Mouse (Mus musculus) retina, postnatal 7 days (tissue): ENCODE results near the gene Rac2.

Source experiments
- DNase-seq: peaks from one replicate; pipeline ENCODE4 v3.0.0-alpha.2; 2012; ENCODE audit warnings: low read depth, low spot score

Gene Rac2

DNA sequence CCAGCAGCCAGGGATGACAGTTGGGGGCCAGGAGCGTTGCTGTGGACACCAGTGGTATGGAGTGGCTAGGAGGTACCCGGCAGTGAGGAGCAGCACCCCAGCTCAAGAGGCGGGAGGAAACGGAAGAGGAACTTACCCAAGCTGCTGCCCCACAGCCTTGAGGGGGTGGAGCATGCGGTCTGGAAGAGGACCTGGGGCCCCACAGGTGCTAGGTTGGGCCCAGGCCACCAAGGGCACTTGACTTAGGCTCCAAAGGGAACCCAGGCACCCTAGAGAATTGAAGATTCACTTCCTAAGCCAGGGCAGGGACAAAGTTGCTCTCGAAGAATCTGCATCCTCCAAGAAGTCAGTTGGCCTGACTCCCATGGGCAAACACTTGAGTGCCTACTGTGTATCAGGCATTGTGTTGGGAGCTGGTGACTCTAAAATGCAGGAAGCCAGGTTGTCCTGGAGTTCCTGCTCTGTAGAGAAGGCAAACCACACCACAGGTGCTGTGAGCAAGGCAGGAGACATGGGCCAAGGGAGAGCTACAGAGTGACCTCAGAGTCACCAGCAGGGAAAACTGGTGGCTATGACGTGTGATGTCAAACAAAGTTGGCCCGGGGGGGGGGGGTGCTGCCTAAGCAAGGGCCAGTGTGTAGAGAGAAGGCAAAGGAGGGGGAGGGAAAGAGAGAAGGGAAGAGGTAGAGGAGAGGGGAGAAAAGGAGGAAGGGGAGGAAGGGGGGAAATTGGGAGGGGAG lies at the start of gene Rac2:
Rac2 (minus strand) TSS at position 126 of the 740 bp plus-strand sequence.
- DNase-seq: no peak

DNA sequence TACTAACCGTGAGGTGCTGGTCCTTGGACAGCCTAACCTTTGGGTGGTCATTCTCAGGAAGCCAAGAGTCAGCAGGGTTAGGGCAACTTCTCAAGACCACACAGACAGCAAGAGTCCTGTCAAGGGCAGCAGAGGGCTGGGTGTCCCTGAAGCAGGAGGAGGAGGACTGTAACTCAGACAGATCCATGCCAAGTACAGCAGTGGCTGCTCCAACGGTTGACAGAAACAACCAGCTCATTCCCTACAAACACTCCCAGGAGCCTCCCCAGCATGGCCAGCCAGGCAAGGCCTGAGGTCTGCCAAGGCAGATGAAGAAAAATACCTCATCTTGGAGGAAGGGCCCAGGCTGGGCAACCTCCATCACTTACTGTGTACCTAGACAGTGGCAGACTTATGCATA lies 44.4 kb upstream of the Rac2 start:
- no peak for DNase-seq

DNA sequence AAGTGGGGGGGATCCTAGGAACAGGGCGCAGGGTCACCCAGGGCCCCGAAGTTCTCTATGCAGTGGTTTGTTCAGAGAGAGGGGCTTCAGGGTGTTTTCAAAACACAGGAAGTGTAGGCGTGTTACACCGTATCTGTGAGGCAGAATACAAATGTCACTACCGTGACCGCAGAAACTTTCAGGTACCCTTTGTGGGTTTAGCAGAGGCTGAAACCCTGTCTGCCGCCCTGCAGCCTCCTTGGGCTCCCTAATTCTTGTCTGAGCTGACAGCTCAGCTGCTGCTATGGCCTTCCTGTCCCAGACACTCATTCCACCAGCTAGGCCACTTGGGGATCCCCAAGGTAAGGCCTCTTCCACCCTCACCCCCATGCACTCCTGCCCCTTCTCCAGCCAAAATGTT lies 42.0 kb upstream of the Rac2 start:
- no peak for DNase-seq

DNA sequence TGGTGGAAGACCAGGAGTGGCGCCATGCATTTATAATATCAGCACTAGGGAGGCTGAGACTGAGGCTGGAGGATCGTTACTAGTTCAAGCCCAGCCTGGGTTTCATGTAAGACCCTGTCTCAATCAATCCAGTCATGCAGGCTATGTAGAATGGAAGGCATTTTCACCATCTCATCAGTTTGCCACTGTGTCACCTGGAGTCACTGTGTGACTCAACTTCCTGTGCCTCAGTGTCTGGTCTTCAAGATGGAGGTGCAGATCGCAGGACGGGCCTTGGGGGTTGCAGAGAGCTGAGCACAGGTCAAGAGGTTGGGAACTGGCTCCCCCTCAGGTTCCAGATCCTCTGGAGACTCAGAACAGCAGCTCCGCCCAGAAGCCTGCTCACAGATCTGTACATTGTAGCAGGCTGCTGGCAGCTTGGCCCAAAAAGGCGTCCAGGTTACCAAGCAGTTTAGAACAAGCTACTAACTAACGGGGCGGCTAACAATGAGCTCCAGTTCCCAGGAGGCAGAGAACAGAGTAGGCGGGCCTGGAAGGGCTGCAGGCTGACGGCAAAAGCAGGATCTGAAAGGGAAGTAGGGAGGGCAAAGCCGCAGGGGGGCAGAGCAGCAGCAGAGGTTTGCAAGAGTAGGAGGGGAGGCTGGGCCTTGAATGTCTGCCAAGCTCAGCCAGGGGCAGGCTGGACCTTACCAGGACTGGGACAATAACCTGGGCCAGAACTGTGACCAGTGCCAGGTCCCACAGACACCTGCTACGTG lies 38.3 kb upstream of the Rac2 start:
- no peak for DNase-seq

DNA sequence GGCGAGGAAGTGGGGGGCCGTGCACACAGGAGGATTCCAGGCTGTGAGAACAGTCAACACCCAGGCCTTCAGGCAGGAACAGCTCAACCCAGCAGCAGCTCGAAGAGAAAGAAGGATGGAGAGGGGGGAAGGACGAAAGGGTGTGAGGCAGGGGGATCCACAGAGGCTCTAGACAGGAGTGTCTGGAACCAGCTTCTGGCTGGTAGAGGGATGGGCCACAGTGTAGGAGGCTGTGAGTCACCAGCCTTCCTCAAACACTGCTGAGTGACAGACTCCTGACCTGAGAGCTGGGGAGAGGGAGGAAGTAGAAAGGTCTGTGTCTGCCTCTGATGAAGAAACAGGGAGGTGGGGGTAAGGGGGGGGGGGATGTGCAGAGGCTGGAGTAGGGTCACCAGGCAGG lies 34.9 kb upstream of the Rac2 start:
- DNase-seq: no peak

DNA sequence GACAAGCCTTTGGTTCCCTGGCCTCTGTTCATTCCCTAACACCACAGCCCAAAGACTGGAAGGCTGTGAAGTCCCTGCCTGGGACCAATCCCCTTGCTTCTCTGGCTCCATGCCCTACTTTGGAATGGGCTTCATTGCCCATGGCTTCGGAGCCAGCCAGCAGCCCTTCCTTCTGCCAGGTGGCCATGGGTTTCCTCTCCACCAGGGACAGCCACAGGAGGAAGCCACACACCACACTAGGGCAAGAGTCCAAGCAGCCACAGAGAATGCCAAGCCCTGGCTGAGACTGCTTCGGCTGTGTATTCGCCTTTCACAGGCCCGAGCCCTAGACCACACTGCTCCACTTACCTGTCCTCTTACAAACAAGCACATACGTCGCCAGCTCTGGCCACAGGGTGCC lies 33.5 kb upstream of the Rac2 start:
- no peak for DNase-seq

DNA sequence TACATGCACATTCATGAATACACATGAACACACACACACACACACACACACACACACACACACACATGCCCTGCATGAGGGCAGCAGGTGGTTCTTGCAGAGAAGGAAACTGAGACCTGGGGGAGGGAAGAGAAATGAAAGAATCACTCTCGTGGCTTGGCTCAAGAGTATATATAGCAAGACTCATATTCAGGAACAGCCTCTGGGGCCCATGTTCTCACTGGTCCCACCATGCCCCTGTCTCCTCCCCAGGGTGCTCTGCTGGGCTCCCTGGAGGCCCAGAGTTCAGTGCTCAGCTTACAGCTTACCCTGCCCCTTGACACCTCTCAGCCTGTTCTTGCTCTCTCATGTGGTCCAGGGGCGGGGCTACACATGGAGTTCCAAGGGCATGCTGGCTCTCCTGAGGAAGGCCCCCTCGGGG lies 32.8 kb upstream of the Rac2 start:
- no peak for DNase-seq

DNA sequence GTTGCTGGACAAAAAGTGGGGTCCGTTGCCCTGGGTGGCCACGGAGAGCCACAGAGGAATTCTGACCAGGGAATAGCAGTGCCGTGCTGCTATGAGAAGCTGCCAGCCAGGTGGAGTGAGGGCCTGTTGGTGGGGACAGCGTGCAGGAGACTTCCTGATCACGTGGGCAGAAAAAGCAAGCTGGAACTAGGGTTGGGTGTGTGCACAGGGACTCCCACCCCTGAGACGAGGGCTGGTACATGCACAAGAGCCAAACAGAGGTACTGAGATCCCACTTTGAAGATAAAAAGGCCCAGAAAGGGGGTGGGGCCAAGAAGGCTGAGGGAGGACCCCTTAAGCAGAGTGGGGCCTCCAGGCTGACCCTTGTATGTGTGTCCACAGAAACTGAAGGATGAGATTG lies 31.7 kb upstream of the Rac2 start:
- no peak for DNase-seq

DNA sequence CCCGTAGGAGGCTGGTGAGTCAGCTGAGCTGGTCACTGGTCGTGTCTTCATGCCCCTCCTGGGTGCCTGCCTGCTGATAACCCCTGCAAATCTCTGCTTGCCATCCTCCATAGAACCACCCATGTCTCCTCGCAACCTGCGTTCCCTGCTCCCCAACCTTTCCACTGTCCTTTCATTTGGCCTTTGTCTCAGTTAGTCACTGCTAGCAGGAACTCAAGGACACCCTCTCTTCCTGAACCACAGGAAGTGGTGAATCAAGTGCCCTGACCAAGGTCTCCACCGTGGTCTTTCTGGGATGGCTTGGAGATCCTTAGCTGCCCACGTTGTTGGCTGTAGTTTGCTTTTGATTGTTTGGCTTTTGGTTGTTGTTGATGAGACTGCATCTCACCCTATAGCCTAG lies 28.6 kb upstream of the Rac2 start:
- no peak for DNase-seq

DNA sequence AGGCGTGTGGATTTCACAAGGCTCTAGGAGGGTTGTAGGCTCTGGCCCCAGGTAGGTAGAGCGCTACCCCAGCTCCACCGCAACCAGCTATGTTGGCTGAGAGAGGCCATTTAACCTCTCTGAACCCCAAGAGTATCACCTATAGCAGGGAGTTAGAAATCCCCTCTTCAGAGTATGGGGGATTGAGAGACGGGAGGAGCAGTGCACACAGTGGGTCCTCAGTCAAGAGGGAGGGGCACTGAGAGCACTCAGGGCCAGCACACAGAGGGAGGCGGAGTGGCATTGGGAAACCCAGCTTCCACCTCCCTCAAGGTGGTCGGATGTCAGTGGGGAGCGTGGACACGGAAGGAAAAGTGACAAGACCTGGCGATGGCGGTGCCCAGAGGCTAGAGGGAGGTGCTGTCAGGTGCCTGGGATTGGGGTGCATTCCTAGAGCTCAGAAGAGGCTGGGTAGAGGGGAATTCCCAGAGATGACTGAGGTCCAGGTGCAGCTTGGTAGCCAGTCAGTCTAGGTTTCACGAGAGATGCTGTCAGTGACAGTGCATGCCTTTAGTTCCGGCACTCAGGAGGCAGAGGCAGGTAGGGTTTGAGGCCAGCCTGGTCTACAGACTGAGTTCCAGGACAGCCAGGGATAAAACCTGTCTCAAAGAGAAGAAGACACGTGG lies 27.1 kb upstream of the Rac2 start:
- DNase-seq: no peak

DNA sequence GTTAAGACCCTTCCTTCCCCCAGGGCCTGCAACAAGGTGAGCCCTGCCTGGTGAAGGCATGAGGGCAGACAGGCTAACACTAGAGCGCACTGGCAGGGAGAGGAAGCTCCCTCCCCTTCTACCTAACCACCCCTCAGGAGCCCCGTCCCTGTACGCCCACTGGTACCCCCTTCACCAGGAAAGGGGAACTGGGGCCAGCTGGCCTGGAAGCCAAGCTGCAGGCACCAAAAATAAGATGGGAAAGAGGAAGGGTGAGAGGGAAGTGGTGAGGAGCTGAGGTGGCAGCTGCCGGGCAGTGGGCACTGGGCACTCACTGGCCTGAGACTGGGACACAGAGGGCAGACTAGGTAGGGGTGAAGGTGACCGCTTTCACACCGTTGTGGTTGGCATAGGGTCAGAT lies 26.5 kb upstream of the Rac2 start:
- DNase-seq: no peak

DNA sequence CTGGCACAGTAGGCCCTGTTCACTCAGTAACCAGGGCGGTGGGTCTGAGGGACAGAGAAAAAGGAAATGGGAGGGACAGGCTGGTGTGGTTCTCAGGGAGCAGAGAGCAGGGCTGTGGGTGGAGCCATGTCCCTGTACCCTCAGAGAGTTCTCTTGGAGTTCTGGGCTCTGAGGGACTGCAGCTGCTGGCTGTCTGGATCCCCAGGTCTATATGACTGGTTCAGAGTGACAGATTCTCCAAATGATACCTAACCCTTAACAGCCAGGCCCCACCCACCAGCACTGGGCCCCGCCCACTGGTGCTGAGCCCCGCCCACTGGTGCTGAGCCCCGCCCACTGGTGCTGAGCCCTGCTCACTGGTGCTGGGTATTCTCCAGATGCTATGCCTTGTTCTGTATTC lies 25.1 kb upstream of the Rac2 start:
- DNase-seq: no peak

DNA sequence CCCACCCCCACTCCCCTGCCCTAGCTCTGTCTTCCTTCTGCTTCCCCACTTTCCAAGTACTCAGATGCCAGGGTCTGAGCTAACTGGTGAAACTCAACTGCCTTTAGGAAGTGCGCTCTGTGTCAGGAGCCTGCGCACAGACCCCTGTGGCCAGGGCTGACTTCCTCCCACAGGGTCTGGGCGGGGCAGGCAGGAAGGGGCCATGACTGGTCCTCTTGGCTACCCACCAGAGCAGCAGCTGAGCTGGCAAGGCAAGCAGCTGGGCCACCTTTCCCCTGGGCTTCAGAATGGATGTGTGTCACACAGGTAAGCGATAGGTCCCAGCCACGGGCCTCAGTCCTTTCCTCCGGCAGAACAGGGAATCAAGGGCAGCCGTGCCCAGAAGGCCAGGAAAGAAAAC lies 24.3 kb upstream of the Rac2 start, which contains the start of gene Cyth4:
Cyth4 (plus strand) TSS at position 134 of the 400 bp plus-strand sequence.
- no peak for DNase-seq

DNA sequence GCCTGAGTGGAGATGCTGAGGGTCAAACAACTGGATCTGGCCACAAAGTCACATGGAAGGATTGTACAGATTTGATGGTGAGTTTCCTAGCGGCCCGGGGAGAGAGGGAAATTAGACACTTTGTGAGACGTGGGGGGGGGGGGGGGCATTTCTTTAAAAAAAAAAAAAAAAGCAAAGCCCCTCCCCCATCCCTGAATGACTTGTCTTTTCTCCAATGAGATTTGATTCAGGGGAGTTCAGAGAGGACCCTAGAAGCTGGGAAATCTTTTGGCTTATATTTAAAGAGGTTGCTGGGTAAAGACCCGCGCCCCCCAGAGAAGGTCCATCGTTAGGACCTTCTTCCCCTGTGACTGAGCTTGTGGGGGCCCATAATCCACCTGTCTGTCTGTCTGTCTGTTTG lies 23.9 kb upstream of the Rac2 start:
- no peak for DNase-seq

DNA sequence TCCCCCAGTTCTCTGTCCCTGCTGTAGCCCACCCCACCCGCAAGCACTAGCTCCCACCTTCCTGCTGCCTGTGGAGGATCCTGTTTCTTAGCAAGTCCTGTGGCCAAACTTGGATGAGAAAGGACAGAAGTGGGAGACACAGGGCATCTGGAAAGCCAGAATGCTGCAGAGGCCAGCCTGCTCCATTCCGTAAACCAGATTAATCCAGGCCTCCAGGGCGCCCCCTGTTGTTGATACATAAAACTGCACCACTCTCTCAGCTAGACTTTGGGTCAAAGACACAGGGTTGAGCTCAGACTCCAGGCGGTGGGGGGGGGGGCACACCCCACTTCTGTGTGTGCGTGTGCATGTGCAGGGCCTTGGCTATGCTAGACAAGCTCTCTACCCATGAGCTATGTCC lies 22.9 kb upstream of the Rac2 start:
- DNase-seq: no peak

DNA sequence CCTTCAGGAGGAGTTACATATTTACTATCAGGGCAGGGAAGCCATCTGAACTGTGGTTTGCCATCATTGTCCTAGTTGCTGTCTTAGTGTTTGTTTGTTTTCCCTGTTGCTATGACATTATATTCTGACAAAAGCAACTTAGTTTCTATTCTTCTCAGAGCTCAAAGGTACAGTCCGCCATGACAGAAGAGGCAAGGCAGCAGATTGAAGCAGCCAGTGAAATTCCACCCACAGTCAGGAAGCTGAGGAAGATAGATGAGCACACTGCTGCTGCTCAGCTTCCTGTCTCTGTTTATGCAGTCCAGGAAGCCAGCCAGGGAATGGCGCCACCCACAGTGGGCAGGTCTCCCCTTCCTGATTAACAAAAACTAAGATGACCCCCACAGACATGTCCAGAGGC lies 22.2 kb upstream of the Rac2 start:
- DNase-seq: no peak

DNA sequence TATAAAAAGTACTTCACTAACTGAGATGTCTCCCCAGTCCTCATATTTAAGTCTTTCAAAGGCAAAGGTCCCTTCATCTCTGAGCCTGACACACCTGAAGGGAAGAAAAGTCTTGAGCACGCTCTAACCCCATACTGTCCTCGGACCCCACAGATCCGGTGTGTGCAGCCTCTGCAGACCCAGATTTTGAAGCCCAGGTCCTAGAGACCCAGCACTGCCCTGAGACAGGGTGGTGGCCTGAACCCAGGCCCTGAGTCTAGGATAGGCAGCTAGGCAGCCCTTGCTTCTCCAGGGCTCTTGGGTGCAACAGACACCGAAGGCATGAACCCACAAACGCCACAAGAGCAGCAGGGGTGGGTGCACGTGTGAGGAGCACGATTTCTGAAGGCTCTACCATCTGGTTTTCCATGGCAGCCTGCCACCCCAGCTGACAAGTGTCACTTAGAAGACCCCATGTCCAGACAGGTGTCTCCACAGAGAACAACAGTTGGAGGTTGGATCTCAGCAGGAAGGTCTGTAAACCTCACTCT lies 21.4 kb upstream of the Rac2 start:
- DNase-seq: no peak

DNA sequence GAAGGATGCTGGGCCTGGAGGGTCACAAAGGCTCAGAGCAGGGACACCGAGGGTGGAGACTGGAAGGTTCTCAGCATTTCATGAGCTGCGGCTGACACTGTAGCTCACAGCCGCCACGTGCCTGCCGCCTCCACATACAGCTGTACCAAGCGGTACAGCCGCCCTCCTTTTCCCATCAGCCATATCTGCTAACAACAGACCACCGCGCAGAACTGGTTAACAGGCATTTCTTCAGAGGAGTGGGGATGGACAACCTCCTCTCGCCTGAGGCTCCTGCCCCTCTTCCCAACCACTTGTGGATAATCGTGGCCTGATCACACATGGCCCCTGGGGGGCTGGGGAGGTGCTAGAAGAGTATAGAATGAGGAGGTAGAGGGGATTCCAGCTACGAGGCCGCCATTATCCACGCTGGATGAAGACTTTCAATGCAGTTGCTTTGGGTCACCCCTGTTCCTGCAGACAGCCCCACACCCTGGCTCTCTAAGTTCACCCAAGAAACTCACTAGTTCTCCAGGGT lies 19.9 kb upstream of the Rac2 start:
- no peak for DNase-seq

DNA sequence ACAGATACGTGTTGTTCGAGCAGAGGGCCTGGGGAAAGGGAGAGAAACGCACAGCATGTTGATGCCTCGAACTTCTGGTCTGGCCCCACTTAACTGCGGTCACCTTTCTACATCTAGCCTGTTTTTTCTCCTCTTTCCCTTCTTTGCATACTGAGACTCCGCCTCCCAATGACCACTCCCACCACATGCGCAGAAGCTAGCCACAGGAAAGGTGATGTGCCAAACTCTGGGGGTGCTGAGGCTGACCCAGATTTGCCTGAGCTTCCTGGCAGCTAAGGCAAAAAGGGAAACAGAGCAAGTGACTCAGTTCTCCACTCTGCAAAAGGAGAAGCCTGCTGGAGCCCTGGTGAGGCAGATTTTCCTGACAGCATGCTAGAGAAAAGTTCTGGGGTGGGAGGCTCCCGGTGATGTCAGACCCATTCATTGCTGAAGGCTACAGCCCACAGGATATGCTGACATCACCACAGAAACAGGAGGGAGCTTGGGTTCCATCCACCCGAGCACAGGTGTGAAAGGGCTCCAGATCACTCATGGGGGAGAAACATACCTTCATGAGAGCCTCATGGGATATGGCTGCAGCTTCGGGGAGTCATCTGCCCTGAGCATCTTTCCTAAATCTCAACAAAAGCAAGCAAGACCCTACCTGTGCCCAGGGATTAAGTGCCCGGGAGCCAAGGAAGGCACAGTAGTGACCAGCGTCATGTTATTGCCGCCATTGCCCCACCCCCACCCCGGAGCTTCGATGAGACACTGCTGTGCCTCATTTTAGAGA lies 19.3 kb upstream of the Rac2 start:
- DNase-seq: no peak

DNA sequence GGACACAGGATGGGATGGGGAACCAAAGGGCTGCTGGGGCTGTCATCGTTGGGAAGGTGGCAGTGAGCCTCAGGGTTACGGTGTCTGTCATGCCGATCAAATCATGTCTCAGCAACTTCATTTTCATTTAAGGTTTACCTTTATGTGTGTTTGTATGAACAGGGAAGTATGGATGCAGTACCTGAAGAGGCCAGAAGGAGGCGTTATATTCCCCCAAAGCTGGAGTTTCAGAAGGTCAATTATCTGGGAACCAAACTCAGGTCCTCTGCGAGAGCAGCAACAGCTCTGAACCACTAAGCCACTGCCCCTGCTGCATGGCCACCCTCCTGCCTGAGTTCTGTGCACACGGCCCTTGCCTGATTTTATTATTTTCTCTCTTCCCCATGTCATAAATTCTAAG lies 18.2 kb upstream of the Rac2 start:
- DNase-seq: no peak

DNA sequence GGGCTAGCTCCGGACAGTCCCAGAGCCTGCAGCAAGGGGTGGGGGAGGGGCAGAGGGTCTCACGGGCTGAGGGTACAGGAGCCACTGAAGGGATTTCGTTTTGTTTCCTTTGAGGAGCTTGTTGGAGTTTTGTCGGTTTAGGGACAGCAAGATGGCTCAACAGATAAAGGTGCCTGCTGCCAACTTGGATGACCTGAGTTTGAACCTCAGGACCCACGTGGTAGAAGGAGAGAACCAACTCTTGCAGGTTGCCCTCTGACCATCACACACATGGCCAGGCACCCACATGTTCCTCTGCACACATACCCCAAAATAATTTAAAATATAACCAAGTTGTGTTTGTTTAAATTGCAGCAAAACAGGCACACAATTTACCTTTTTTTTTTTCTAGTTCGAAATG lies 17.4 kb upstream of the Rac2 start:
- no peak for DNase-seq

DNA sequence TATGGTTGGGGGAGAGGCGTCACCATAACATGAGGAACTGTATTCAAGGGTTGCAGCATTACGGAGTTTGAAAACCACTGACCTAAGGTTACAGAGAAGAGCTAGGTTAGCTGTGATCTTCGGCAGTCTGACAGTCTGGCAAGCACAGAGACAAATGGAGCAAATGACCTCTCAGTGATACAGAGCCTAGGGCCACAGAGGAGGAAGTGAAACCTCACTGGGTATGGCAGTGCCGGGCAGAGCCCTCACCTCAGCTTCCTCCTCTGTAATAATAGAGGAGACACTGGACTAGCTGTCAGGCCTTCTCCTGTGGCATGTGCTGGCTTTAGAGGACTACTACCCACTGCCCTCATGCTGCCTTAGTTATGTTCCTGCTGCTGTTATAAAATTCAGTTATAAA lies 16.3 kb upstream of the Rac2 start:
- DNase-seq: no peak
